Mouse (Mus musculus) right cerebral cortex, postnatal 10 days (tissue): Measurements from ENCODE around the gene Bspry.
A peak's percentile ranks its signal among the peaks of the same experiment; 100 is the strongest.

ENCODE experiments used
- DNase-seq, 2 experiments: peaks; one replicate each; pipeline ENCODE4 v3.0.0; 2021; ENCODE audit warnings: low spot score in 2 of 2

The Bspry gene

GRCm38 (mm10) chr4:62480709-62481605 is 1.1 kb downstream of the Bspry start:
- no peak for DNase-seq

- no peak for DNase-seq
Measured at GRCm38 (mm10) chr4:62484928-62485327, 5.1 kb downstream of the Bspry start.

DNA sequence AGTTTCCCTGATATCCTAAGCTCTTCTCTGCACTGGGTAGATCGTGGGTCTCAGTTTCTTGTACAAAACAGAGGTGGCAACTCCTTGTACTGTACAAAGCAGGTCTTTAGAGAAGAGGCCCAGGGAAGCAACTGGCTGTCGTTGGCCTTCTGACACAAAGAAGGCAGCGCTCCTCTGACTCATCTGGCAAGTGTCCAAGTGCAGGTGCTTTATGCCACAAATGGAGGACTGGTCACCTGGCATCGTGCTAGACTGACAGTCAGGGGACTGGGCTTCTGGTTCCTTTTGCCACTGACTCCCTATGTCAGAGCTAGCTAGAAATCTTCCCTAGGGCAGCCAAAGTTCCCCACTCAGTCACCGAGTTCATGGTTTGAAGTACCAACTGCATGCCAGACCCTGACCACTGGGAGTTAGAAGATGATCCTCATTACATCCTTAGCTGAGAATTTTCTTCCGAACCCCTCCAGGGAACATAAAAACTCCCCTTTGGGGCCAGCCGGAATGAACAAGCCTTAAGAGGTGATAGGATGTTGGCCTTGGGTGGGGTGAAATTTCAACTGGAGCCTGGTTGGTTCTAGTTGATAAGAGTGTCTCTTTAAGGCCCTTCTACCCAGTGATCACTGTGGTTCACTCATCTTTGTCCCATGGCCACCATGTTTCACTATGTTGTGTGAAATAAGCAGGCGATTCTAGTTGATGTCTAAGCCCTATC is 5.8 kb downstream of the Bspry start:
- no peak for DNase-seq

DNA sequence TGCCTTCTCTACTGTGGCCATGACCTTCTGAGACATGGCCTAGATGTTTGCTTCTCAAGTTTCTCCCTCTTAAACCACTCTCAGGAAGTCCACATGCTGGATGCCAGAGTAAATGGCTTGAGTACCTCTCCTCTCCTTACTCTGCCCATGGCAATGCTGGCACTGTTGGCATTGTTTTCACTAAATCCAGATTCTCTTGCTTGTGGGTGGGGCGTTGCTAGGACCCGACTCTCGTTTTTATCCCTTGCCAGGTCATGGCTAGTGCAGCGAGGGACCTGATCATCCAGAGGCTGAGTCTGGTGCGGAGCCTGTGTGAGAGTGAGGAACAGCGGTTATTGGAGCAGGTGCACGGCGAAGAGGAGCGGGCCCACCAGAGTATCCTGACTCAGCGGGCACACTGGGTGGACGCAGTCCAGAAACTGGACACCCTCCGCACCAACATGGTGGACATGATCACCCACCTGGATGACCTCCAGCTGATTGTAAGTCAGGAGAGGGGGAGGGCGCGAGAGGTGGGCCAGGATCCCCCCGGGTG is 6.4 kb downstream of the Bspry start:
- DNase-seq = no peak

DNA sequence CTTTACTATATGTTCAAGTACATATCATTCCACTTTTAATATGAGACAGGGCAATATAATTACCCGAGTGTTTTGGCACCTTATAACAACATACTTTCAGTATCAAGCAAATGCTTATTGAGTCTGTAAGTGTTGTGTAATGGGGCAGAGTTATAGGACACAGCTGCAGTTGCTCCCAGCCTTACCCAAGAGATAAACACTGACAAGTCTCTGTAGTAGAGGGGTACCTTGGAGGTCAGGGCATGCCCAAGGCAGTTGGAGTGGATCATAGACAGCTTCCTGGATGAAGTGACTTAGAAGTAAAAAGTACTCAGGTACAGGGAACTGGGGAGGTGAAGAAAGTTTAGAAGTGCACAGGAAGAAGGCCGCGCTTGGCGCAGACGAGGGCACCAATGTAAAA is 7.3 kb downstream of the Bspry start:
- DNase-seq = no peak

DNA sequence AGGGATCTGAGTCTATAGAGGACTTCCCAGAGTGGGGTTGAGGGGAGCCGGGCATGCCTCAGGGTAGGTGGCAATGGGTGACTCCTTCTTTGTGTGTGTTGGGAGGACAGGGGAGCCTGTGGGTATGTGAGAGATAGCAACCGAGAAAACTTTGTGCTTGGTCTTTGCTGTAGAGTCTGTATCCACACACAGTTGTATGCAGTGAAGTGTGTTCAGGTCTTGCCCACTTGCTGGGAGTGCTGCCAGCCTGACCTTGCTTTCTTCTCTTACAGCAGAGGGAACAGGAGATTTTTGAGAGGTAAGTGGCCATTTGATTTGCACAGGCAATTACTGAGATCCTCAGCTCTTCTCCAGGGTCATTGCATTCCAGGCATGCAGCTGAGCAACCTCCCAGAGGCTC is 8.1 kb downstream of the Bspry start:
- DNase-seq = no peak

- DNase-seq = peak; percentile 68 to 69
Measured at GRCm38 (mm10) chr4:62492682-62493081, 12.8 kb downstream of the Bspry start.

GRCm38 (mm10) chr4:62494230-62494629 is 14.4 kb downstream of the Bspry start:
- DNase-seq = no peak

DNA sequence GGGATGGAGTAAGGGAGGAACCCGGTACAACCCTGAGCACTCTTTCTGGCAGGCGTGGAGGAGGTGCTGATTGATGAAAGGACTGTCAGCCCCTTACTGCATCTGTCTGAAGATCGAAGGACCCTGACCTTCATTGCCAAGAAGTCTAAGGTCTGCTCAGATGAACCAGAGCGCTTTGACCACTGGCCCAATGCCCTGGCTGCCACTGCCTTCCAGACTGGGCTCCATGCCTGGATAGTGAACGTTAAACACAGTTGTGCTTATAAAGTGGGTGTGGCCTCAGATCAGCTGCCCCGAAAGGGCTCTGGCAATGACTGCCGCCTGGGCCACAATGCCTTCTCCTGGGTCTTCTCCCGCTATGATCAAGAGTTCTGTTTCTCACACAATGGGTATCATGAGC is 16.1 kb downstream of the Bspry start:
- DNase-seq = no peak

DNA sequence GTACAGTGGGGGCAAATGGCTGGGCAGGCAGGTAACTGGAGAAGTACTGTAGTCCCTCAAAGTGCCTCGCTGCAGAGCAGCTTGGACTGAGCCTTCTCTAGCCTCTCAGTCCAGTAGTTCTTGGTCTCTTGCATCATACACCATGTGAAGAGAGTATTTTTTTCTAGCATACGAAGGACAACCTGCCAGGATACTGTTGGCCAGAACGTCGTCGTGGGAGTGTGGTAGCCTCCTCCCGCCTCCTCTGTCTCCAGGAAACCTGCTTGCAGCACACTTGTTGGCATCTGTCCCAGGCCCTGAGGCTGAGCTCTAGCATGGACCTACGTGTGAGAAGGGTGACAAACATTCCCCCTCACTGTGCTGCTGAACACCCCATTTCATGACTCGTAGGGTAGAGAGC is 17.0 kb downstream of the Bspry start:
- DNase-seq = peak; percentile 76 to 81

DNA sequence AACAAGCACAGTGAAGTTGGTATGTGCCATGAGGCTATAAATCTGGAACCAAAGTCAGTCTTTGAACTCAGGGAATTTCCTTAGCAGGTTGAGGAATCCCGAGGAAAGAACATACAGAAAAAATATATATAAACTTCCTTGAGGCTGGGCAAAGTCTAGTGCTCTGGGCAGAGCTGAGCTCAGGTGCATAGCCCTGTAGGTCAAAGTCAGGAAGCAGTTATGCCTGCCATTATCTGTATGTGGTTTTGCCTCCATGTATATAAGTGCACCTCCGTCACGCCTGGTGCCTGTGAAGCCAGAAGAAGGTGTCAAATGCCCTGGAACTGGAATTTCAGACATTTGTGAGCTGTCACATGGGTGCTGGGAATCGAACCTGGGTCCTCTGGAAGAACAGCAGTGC is 20.9 kb downstream of the Bspry start:
- no peak for DNase-seq

- DNase-seq = no peak
Measured at GRCm38 (mm10) chr4:62501534-62501933, 21.7 kb downstream of the Bspry start.

DNA sequence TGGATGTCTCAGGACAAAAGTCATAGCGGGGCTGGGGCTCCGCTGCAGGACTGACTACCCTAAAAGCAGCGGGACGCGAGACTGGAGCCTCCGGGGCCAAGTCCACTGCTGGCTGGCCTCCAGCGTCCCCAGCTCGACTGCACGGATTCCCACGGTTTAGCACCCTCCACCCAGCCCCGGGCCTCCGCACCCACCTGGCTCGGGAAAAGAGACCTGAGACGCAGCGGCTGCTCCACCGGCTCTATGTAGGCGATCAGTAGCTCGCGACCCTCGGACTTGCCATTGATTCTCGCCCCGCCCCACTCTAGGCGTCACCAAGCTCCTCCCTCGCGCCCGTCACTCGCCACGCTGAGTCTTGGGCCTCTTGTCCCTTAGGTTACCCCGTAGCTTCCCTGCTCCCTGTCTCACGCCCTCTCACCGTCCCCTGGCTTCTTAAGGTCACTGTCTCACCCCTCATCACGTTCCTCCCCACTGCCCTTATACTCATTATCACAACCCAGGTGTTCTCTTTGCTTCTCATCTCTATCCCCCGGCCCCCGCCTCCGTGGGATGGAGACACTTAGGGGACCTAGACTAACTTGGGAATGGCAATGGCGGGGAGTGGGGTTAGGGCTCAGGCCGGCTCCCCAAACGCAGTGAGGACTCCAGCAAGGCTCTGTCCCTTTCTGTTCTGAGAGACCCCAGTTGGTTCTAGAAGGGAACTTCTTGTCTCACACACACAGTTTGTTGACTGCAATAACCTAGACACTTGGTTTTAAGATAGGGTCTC is 22.3 kb downstream of the Bspry start:
- peak; percentile 92 to 93 for DNase-seq

- no peak for DNase-seq
Measured at GRCm38 (mm10) chr4:62502969-62503368, 23.1 kb downstream of the Bspry start.

DNA sequence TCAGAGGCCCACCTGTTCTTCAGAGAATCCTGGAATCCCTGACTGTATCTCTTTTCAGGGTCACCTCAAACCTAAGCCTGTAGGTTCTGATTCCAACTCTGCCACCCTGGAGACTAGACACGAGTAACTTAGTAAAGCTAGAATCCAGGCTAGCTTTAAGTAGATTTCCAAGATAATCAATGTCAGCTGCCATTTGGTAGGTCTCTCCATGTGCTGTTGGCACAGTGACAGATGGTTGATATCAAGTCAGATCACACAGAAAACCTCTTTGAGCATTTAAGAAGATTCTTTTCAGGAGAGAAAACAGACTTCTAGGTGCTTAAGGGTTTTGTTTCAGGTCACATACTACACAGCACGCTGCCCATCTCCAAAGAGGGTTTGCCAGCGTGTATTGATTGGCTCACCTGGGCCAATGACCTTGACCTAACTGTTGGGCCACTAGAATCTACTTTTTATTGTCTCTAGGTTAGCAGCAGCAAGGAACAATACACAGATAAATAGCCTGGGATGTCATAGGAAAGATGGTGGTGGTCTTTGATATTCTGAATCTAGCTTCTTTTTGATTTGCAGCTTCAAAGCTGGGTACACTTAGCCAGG is 23.6 kb downstream of the Bspry start, which contains the start of gene Hdhd3:
TSS of gene Hdhd3 (minus strand) at position 94 of the 597 bp plus-strand sequence.
- DNase-seq = no peak

- no peak for DNase-seq
Measured at GRCm38 (mm10) chr4:62505991-62506390, 26.1 kb downstream of the Bspry start.

DNA sequence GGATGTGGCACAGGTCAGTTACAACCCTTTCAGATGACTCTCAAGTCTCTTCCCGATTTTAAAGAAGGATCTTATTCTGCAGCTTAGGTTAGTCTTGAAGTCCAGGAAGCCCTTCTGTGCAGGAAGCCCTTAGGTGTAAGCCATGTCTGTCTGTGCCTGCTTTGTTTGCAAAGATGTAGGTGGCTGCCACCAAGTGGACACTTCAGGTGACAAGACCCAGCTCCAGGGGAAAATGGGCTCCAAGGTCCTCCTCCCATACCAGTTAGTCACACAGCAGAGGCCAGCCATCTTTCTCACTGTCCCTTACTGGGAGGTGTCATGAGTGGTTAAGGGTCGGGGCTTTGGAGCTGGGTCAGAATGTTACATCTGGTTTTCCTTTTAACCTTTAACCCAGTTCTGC is 26.9 kb downstream of the Bspry start:
- DNase-seq = no peak

GRCm38 (mm10) chr4:62508839-62509238 is 29.0 kb downstream of the Bspry start:
- DNase-seq = no peak

DNA sequence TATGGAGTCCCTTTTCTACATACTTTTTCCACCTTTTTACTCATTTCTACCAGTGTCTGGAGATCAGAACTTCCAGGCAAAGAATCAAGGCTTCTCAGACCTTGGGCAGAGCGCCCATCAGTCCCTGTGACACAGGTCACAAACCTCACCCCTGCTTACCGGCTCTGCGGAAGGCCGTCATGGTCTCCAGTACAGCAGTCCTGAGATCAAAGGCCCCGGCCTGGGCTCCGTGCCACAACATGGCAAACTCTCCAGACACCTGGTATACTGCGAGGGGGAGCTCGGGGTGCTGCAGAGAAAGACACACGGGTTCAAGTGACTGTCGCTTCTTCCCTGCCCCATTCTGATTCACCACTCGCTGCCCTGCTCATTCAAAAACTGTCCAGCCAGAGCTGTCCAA is 30.1 kb downstream of the Bspry start:
- DNase-seq = no peak

DNA sequence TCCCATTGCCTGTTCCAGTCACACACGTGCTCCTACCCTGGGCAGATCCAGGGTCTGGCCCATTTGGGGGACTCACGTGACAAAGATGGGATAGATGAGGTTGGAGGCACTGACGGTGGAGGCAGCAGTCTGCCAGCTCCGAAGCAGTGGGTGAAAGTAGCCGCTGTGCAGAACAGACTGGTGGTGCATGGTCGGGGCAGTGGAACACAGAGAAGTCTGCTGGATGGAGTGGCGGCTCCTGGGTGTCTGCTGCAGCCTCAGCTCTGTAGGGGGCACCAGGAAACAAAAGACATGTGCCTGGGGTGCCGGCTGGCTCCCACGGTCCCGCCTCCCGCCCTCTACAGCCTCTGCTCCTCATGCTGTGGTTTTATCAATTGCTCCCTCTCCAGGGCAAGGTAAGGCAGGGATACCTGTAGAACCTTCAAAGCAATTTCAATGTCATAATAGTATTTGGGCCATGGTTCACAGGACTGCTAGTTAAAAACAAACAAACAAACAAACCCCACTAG is 34.2 kb downstream of the Bspry start:
- DNase-seq = no peak

DNA sequence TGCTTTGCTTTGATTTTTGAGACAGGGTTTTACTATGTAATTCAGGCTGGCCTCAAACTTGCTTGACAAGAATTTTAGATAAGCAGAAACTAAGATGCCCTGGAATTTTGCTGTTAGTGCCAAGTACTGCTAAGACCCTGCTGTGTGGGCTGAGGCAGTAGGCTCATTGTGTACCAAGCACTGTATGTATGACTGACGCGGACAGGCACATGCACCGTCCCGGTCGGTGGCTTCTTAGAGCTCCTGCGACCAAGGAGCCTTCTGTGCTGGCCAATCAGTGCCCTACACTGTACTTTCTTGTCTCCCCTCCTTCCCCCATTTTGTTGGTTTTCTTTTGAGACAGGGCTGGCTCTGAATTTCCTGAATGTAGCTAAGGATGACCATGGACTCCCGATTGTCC is 35.1 kb downstream of the Bspry start:
- DNase-seq = no peak
